Mouse (Mus musculus) megakaryocyte, embryonic 14.5 days (primary cell): ENCODE measurements around the gene Ppp1r9a.

Experiments used
- FLI1 ChIP-seq: IDR thresholded peaks from 2 replicates; pipeline ENCODE4 v1.6.1; 2012; ENCODE audit warnings: low read length, inconsistent platforms, mixed read lengths
- GATA1 ChIP-seq: IDR thresholded peaks from 3 replicates; pipeline ENCODE4 v1.6.1; 2012; ENCODE audit warnings: mixed read lengths, low read length, inconsistent platforms, borderline replicate concordance

DNA sequence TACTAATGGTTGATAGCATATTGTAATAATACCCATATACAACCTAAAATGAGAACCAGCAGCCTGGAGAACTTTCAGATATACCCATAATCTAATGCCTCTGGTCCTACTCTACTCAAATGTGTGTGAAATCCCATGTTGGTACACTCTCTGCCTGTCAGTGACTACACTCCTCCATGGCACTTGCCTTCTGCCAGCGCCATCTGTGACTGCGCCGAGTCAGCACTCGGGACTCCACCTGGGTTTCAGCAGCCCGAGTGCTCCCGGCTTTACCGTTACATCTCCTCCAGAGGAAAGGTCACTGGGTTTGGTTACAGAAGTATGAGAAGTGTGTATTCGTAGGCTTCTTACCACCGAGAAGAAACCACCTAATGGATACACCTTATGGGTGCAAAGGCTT lies 89.6 kb downstream of the Ppp1r9a start:
- TF ChIP-seq FLI1 (no peak), GATA1 (no peak)
